Mouse (Mus musculus) kidney, embryonic 16.5 days (tissue): ENCODE results near the gene Cln5. TPM values are rescaled to one million over a fixed set of nuclear protein-coding genes. Genes with fewer than 3 reads are reported as not detected.

Experiments
- ATAC-seq: fragments of 200-750 bp; cut with Nextera tagmentation; 2 replicates; pipeline ENCODE4 v1.8.0; 2017; ENCODE audit warnings: moderate TSS enrichment; ENCODE audit not compliant: low FRiP score, low TSS enrichment
- H3K27ac ChIP-seq: fragments of 300-500 bp; sonication (generic); 2 replicates; pipeline ENCODE4 v1.5.1; 2014; ENCODE audit warnings: low read length
- H3K27me3 ChIP-seq: fragments of 300-500 bp; sonication (generic); 2 replicates; pipeline ENCODE4 v1.6.1; 2014; ENCODE audit warnings: low read length, control low read depth, mixed read lengths; ENCODE audit not compliant: insufficient read depth
- H3K36me3 ChIP-seq: fragments of 300-500 bp; sonication (generic); 2 replicates; pipeline ENCODE4 v1.6.1; 2014; ENCODE audit warnings: low read length, control low read depth, mixed read lengths; ENCODE audit not compliant: insufficient read depth
- H3K4me1 ChIP-seq: fragments of 300-500 bp; sonication (generic); 2 replicates; pipeline ENCODE4 v1.6.1; 2014; ENCODE audit warnings: low read length, control low read depth, mixed read lengths; ENCODE audit not compliant: insufficient read depth
- H3K4me2 ChIP-seq: fragments of 300-500 bp; sonication (generic); replicated peaks from 2 replicates; pipeline ENCODE4 v1.6.1; 2014; ENCODE audit warnings: low read depth, low read length
- H3K4me3 ChIP-seq: fragments of 300-500 bp; sonication (generic); 2 replicates; pipeline ENCODE4 v1.5.1; 2014; ENCODE audit warnings: mild to moderate bottlenecking, low read length
- H3K9ac ChIP-seq: fragments of 300-500 bp; sonication (generic); replicated peaks from 2 replicates; pipeline ENCODE4 v1.6.1; 2014; ENCODE audit warnings: low read length
- H3K9me3 ChIP-seq: fragments of 300-500 bp; sonication (generic); 2 replicates; pipeline ENCODE4 v1.6.1; 2016; ENCODE audit warnings: low read length, control low read depth
- whole genome bisulfite sequencing: fragments of 180-500 bp; shearing (Covaris S2); extraction: QIAGEN DNeasy Blood & Tissue Kit; methylation state at CpG from one replicate; pipeline ENCODE4 v1.1.7; 2014; 5-methylcytosine and 5-hydroxymethylcytosine counted together
- polyA plus RNA-seq: library from polyadenylated mRNA; unstranded; fragments of >200 nt; fragmentation: Nextera tagmentation; extraction: Ambion mirVana; gene quantifications from 2 replicates; pipeline ENCODE4 v1.2.1, GENCODE M21; 2015

Gene Cln5
- polyA plus RNA-seq, 1 experiment from 2014 or later, result 38.1 TPM

- H3K36me3 ChIP-seq, result peaks cover 31% of the 10 kb centered on the region
- no peak overlapping the region for H3K9ac ChIP-seq
- H3K27me3 ChIP-seq, result no peaks in the 10 kb centered on the region
- no peak overlapping the region for H3K4me3 ChIP-seq
- no peaks in the 10 kb centered on the region for H3K9me3 ChIP-seq
- H3K4me2 ChIP-seq, result no peak overlapping the region
- no peaks in the 10 kb centered on the region for H3K4me1 ChIP-seq
- WGBS, result 86% methylated on average over 9 of the region's 9 CpGs
- no peak for ATAC-seq
- no peak overlapping the region for H3K27ac ChIP-seq
These were observed 7.4 kb downstream of the Cln5 start for GRCm38 (mm10) chr14:103077272-103078005.

GRCm38 (mm10) chr14:103078006-103078912, 8.2 kb downstream of the Cln5 start:
- no peak overlapping the region for H3K9ac ChIP-seq
- H3K4me2 ChIP-seq, result no peak overlapping the region
- WGBS, result 85% methylated on average over 16 of the region's 16 CpGs
- no peaks in the 10 kb centered on the region for H3K27me3 ChIP-seq
- H3K36me3 ChIP-seq, result peaks cover 31% of the 10 kb centered on the region
- H3K27ac ChIP-seq, result no peak overlapping the region
- H3K4me1 ChIP-seq, result no peaks in the 10 kb centered on the region
- no peak for ATAC-seq
- no peak overlapping the region for H3K4me3 ChIP-seq
- no peaks in the 10 kb centered on the region for H3K9me3 ChIP-seq

- 90% methylated on average over 9 of the region's 9 CpGs for WGBS
- no peak for ATAC-seq
- Histone ChIP-seq H3K4me2 (no peak overlapping the region), H3K27ac (no peak overlapping the region), H3K9me3 (no peaks in the 10 kb centered on the region), H3K4me3 (no peak overlapping the region), H3K4me1 (no peaks in the 10 kb centered on the region), H3K36me3 (peaks cover 26% of the 10 kb centered on the region), H3K9ac (no peak overlapping the region), H3K27me3 (no peaks in the 10 kb centered on the region)
These were observed 9.4 kb downstream of the Cln5 start for GRCm38 (mm10) chr14:103079209-103079977.

GRCm38 (mm10) chr14:103085840-103086533, 16.0 kb downstream of the Cln5 start:
- H3K9me3 ChIP-seq, result no peaks in the 10 kb centered on the region
- H3K4me2 ChIP-seq, result no peak overlapping the region
- no peaks in the 10 kb centered on the region for H3K4me1 ChIP-seq
- H3K27ac ChIP-seq, result no peak overlapping the region
- 70% methylated on average over 1 of the region's 1 CpGs for WGBS
- no peaks in the 10 kb centered on the region for H3K27me3 ChIP-seq
- no peak for ATAC-seq
- no peak overlapping the region for H3K9ac ChIP-seq
- H3K4me3 ChIP-seq, result no peak overlapping the region
- peaks cover 49% of the 10 kb centered on the region for H3K36me3 ChIP-seq

- Histone ChIP-seq H3K9me3 (no peaks in the 10 kb centered on the region), H3K27ac (no peak overlapping the region), H3K9ac (no peak overlapping the region), H3K36me3 (peaks cover 54% of the 10 kb centered on the region), H3K4me1 (no peaks in the 10 kb centered on the region), H3K4me3 (no peak overlapping the region), H3K27me3 (no peaks in the 10 kb centered on the region), H3K4me2 (no peak overlapping the region)
- no peak for ATAC-seq
- 86% methylated on average over 4 of the region's 4 CpGs for WGBS
These were observed 16.8 kb downstream of the Cln5 start for GRCm38 (mm10) chr14:103086671-103087324.

- H3K4me1 ChIP-seq, result no peaks in the 10 kb centered on the region
- H3K9me3 ChIP-seq, result no peaks in the 10 kb centered on the region
- no peak overlapping the region for H3K9ac ChIP-seq
- no peak for ATAC-seq
- no peak overlapping the region for H3K27ac ChIP-seq
- no peaks in the 10 kb centered on the region for H3K27me3 ChIP-seq
- H3K36me3 ChIP-seq, result peaks cover 54% of the 10 kb centered on the region
- H3K4me2 ChIP-seq, result no peak overlapping the region
- no peak overlapping the region for H3K4me3 ChIP-seq
- WGBS, result 83% methylated on average over 5 of the region's 5 CpGs
These were observed 17.8 kb downstream of the Cln5 start for GRCm38 (mm10) chr14:103087846-103088245.

- 0 out of 2 replicates have a peak, but pooled peaks have one; percentile 59 for ATAC-seq
- no peak overlapping the region for H3K4me2 ChIP-seq
- no peak overlapping the region for H3K27ac ChIP-seq
- H3K4me1 ChIP-seq, result no peaks in the 10 kb centered on the region
- H3K4me3 ChIP-seq, result no peak overlapping the region
- 78% methylated on average over 6 of the region's 6 CpGs for WGBS
- no peaks in the 10 kb centered on the region for H3K27me3 ChIP-seq
- H3K9ac ChIP-seq, result no peak overlapping the region
- no peaks in the 10 kb centered on the region for H3K9me3 ChIP-seq
- H3K36me3 ChIP-seq, result peaks cover 49% of the 10 kb centered on the region
These were observed 18.6 kb downstream of the Cln5 start for GRCm38 (mm10) chr14:103088624-103089023.

- no peaks in the 10 kb centered on the region for H3K9me3 ChIP-seq
- H3K4me1 ChIP-seq, result peaks cover 15% of the 10 kb centered on the region
- WGBS, result 76% methylated on average over 3 of the region's 3 CpGs
- H3K36me3 ChIP-seq, result peaks cover 29% of the 10 kb centered on the region
- no peak overlapping the region for H3K9ac ChIP-seq
- no peaks in the 10 kb centered on the region for H3K27me3 ChIP-seq
- no peak overlapping the region for H3K27ac ChIP-seq
- no peak overlapping the region for H3K4me3 ChIP-seq
- H3K4me2 ChIP-seq, result no peak overlapping the region
- no peak for ATAC-seq
These were observed 23.2 kb downstream of the Cln5 start for GRCm38 (mm10) chr14:103093236-103093635.

GRCm38 (mm10) chr14:103093670-103094069, 23.7 kb downstream of the Cln5 start:
- no peak overlapping the region for H3K4me3 ChIP-seq
- no peak overlapping the region for H3K4me2 ChIP-seq
- H3K9me3 ChIP-seq, result no peaks in the 10 kb centered on the region
- 53% methylated on average over 4 of the region's 4 CpGs for WGBS
- H3K27ac ChIP-seq, result no peak overlapping the region
- H3K36me3 ChIP-seq, result peaks cover 26% of the 10 kb centered on the region; the same call in 1 of the 2 replicates
- ATAC-seq, result no peak
- no peak overlapping the region for H3K9ac ChIP-seq
- H3K4me1 ChIP-seq, result peaks cover 15% of the 10 kb centered on the region
- no peaks in the 10 kb centered on the region for H3K27me3 ChIP-seq
